Mouse (Mus musculus) midbrain, embryonic 10.5 days (tissue): ENCODE measurements at regions not wholly inside any gene's neighbourhood (a gene's known extent, or its start where the extent isn't known, plus 50 kb on each side); places are given as distances from the start of the nearest gene placed in this dataset.

Experiments
- DNase-seq: peaks from one replicate; pipeline ENCODE4 v3.0.0-alpha.2; 2017; ENCODE audit warnings: low spot score
- H3K27ac ChIP-seq: fragments of 300-500 bp; sonication (generic); replicated peaks from 2 replicates; pipeline ENCODE4 v1.5.1; 2016; ENCODE audit warnings: mild to moderate bottlenecking
- H3K27me3 ChIP-seq: fragments of 300-500 bp; sonication (generic); 2 replicates; pipeline ENCODE4 v1.6.1; 2016; ENCODE audit warnings: low read depth, mild to moderate bottlenecking; ENCODE audit not compliant: poor library complexity, severe bottlenecking
- H3K36me3 ChIP-seq: fragments of 300-500 bp; sonication (generic); 2 replicates; pipeline ENCODE4 v1.6.1; 2016; ENCODE audit warnings: mild to moderate bottlenecking, moderate library complexity
- H3K4me1 ChIP-seq: fragments of 300-500 bp; sonication (generic); 2 replicates; pipeline ENCODE4 v1.6.1; 2016
- H3K4me3 ChIP-seq: fragments of 300-500 bp; sonication (generic); 2 replicates; pipeline ENCODE4 v1.5.1; 2016; ENCODE audit warnings: mild to moderate bottlenecking, moderate library complexity
- H3K9me3 ChIP-seq: fragments of 300-500 bp; sonication (generic); replicated peaks from 2 replicates; pipeline ENCODE4 v1.6.1; 2016; ENCODE audit warnings: mild to moderate bottlenecking
- WGBS: fragments of 180-500 bp; shearing (Covaris S2); methylation state at CpG from one replicate; pipeline ENCODE4 v1.1.7; 2016; 5-methylcytosine and 5-hydroxymethylcytosine counted together

DNA sequence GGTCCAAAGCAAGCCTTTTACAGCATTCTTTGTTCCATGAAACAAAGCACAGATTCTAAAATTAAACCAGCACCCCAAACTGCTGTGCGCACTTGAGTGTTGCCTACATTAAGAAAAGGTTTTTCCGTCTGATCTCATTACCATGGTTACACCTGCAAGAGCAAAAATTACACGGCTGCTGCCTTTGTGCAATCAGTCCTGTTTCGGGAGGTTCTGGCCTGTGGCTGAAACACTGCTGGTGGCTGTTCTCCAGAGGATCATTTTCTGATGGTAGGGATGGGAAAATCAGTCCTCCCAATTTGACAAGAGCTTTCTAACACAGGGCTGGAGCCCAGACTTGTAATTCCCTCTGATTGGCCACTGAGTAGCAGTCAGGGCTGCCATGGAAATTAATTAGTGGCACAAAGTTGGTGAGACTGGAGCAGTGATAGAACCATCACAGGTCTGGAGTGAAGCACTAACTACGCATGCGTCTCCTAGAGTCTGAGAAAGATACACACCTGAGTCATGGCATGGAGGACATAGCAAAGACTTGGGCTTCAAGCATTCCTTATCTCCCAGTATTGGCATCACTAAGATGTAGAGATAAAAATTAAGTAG, 114.8 kb upstream of the Fam49a start:
- WGBS, result 85% methylated on average over 6 of the region's 6 CpGs
- DNase-seq, result no peak
- Histone ChIP-seq H3K27me3 (no peaks in the 10 kb centered on the region), H3K4me3 (no peak overlapping the region), H3K4me1 (no peaks in the 10 kb centered on the region), H3K9me3 (no peaks in the 10 kb centered on the region), H3K36me3 (no peaks in the 10 kb centered on the region), H3K27ac (no peak overlapping the region)

DNA sequence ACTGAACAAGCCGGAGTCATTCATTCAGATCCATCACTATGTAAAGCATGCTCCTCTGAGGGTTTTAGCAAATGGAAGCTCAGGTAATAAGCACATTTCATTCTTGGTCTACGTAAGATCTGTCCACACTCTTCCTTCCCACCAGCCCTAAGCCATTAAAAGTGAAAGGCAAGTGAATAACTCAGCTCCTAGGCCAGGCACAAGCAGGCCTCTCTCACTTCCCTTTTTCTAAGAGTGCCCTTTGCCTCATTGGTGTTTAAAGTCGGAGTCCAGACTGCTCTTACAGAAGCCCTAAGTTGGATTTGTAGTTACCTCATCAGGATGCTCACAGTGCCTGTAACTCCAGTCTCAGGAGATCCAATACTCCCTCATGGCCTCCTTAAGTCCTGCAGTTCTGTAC, 114.1 kb upstream of the Fam49a start:
- H3K27me3 ChIP-seq, result no peaks in the 10 kb centered on the region
- no peak for DNase-seq

DNA sequence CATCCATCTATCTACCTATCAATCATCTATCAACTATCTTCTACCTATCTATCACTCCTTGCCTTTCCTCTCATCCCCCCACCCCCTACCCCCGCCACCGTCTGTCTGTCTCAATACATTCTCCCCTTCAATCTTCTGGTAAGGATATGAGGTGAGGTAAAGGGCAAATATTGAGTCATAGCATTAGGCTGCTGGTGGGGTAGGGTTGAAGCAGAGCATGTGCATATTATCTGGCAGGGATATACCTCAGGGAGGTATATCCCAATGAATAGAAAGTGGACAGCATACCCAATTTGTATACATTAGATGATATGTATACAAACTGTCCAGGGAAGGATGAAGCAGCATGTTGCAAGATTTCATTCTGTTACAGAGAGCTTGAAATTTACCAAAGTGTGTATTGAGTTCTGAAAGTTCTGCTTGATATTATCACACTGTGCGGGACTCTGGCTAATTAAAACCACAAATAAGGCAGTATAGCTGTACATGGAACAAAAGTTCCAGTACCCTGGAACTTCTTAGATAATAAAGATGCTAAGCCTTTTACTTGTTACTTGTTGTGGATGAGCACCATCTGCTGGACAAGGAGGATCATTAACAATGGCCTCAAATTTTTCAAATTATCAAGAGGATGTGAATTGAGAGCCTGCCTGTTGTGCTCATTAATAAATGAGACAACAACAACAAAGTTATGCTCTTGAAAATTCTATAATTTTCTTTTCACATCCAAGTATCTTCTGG, 113.1 kb upstream of the Fam49a start:
- DNase-seq, result no peak
- WGBS, result 76% methylated on average over 3 of the region's 3 CpGs
- H3K27me3 ChIP-seq, result no peaks in the 10 kb centered on the region
- H3K4me3 ChIP-seq, result no peak overlapping the region
- H3K27ac ChIP-seq, result no peak overlapping the region
- H3K9me3 ChIP-seq, result no peaks in the 10 kb centered on the region
- no peaks in the 10 kb centered on the region for H3K4me1 ChIP-seq
- no peaks in the 10 kb centered on the region for H3K36me3 ChIP-seq

More for the DNA sequence above, 114.1 kb upstream of the Fam49a start:
- H3K4me3 ChIP-seq, result no peak overlapping the region
- H3K9me3 ChIP-seq, result no peaks in the 10 kb centered on the region
- 83% methylated on average over 3 of the region's 3 CpGs for WGBS
- no peaks in the 10 kb centered on the region for H3K36me3 ChIP-seq
- no peaks in the 10 kb centered on the region for H3K4me1 ChIP-seq
- H3K27ac ChIP-seq, result no peak overlapping the region

DNA sequence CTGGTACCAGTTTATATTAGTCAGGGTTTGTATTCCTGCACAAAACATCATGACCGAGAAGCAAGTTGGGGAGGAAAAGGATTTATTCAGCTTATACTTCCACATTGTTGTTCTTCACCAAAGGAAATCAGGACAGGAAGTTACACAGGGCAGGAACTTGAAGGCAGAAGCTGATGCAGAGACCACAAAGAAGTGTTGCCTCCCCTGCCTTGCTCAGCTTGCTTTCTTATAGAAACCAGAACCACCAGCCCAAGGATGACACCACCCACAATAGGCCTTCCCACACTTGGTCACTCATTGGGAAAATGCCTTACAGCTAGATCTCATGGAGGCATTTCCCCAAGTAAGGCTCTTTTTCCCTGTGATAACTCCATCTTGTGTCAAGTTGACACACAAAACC, 97.5 kb upstream of the Fam49a start:
- Histone ChIP-seq H3K27ac (no peak overlapping the region), H3K4me3 (no peak overlapping the region), H3K36me3 (no peaks in the 10 kb centered on the region), H3K4me1 (no peaks in the 10 kb centered on the region), H3K27me3 (no peaks in the 10 kb centered on the region), H3K9me3 (0 out of 2 replicates have a peak, but pooled peaks cover 5% of the 10 kb centered on the region)
- DNase-seq, result no peak
- 79% methylated on average over 1 of the region's 1 CpGs for WGBS

DNA sequence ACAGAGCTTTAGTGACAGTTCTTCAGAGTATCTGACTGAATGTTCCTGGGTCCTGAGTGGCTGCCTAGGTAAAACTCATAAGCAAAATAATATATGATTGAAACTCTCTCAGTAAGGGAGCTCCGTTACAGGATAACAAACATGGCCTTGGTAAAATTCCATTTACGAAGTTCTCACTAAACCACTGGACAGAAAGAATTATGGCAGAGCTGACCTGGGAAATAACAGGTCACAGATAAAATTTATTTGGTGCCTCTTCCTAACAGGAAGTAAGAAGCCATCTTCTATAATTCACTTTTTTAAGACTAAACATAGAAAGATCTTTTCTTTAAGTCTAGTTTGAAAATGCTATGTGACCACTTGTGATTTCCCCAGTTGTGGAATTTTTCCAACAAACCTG, 91.4 kb upstream of the Fam49a start:
- DNase-seq, result no peak
- Histone ChIP-seq H3K9me3 (0 out of 2 replicates have a peak, but pooled peaks cover 5% of the 10 kb centered on the region), H3K27ac (no peak overlapping the region), H3K4me1 (no peaks in the 10 kb centered on the region), H3K27me3 (no peaks in the 10 kb centered on the region), H3K36me3 (no peaks in the 10 kb centered on the region), H3K4me3 (no peak overlapping the region)
- WGBS, result 89% methylated on average over 2 of the region's 2 CpGs

DNA sequence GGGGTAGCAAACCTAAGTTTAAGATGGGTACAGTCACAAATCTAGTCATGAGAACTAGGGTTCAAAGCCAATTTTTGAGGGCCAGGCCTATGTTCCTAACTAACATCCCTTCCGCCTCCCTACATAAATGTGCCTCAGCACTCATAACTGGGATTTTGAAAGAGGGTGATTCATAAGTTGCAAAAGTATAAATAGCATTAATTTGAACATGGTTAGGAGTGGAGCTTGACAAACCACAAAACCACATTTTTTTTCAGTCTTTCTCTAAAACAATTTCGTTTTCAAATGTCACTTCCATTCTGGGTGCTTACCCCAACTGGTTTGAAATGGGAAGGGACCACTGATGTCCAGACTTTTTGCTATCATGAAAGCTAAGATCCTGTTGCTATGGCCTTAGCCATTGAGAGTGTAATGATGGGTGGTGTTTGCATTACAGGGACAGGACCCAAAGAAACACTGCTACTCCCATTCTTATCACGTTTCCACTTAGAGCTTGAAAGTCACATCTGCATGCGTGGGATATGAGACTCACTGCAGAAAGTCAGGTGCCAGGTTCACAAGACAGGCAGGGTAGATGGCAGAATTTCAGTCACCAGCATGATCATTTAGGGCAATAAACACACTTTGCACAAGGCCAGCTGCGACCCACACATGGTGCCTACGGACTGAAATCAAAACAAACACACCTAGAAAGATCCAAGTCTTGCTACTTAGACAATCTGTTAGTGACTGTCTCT, 89.7 kb upstream of the Fam49a start:
- Histone ChIP-seq H3K27ac (no peak overlapping the region), H3K9me3 (0 out of 2 replicates have a peak, but pooled peaks cover 5% of the 10 kb centered on the region), H3K4me1 (peaks cover 9% of the 10 kb centered on the region), H3K36me3 (no peaks in the 10 kb centered on the region), H3K4me3 (no peak overlapping the region), H3K27me3 (no peaks in the 10 kb centered on the region)
- 90% methylated on average over 6 of the region's 6 CpGs for WGBS
- no peak for DNase-seq

DNA sequence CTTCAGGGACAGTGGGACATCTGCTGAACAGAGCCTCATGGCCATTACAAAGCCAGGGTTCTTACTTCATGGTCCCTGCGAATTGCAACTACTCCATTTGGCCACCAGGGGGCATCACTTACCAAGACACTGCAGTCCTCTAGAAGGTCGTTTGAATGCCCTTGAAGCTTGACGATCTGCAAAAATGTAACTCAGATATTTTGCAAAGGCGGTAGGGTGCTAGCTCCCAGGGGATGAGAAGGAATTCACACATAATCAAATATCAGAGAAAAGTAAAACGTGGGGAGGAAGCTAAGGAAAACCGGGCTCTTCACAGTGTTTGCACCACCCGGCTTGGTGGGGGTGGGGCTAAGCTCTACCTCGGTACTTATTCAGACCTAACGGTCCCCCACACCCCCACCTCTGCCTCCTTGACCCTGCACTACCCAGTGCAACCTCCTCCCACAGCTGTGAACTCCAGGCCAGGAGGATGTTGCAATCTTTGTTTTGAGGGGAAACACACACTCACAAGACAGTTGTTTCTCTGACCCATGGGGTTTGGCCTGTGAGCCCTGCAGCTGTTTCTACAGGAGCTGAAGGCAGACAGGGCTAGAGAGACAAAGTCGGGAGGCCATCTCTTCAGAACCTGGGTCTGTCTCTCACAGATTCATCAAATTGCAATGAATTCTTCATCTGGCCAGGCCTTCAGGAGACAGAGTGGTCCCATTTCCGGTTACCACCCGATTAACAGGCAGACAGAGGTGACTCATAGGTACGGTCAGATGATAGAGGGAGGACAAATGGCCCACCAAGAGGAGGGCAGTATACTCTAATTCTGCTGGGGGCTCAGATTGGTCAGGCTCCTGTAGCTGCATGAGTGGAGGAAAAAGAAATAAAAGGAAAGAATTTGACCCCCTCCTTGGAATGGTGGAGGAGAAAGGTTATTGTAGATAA, 85.3 kb upstream of the Fam49a start:
- H3K36me3 ChIP-seq, result no peaks in the 10 kb centered on the region
- DNase-seq, result peak; percentile 78
- H3K4me3 ChIP-seq, result peak overlapping the region; percentile 48
- H3K27ac ChIP-seq, result peak overlapping the region; percentile 83
- no peaks in the 10 kb centered on the region for H3K9me3 ChIP-seq
- peaks cover 19% of the 10 kb centered on the region for H3K4me1 ChIP-seq
- WGBS, result 18% methylated on average over 13 of the region's 13 CpGs
- H3K27me3 ChIP-seq, result no peaks in the 10 kb centered on the region

DNA sequence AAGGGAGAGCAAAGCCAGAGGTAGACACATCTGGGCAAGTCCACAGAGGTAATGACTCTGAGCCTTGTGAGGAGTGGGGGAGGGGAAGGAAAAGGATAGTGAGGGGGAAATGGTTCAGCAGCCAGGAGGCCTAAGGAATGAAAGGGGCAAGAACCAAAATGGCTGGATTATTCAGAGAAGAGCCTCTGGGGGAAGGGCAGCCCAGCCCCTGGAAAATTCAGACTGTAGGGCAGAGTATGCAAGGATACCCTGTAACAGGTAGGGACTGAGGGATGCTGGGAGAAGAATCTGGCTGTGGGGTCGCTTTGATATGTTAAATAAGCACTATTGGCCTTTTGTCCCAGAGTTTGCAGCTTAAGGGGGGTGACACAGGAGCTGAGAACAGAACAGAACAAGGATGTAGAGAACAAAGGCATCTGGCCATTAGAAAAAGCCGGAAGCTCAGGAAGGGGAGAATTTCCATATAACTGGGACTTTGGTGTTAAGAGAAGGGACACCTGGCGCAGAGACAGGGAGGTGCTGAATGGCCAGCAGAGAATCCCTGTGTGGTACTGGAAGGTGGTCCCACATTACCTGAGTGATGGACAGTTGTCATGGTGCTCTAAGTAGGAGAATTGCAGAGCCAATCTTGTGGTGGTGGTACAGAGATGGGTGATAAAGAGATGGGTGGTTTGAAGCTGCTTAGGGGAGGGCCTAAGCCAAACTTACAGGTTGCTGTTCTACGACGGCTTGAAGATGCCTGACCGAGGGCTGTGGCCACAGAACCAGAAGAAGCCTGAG, 84.5 kb upstream of the Fam49a start:
- H3K27ac ChIP-seq, result peak overlapping the region; percentile 83; the same call in 1 of the 2 replicates
- H3K4me3 ChIP-seq, result no peak overlapping the region
- H3K4me1 ChIP-seq, result peaks cover 19% of the 10 kb centered on the region
- H3K27me3 ChIP-seq, result no peaks in the 10 kb centered on the region
- DNase-seq, result peak; percentile 13
- WGBS, result 58% methylated on average over 6 of the region's 6 CpGs
- no peaks in the 10 kb centered on the region for H3K36me3 ChIP-seq
- no peaks in the 10 kb centered on the region for H3K9me3 ChIP-seq

DNA sequence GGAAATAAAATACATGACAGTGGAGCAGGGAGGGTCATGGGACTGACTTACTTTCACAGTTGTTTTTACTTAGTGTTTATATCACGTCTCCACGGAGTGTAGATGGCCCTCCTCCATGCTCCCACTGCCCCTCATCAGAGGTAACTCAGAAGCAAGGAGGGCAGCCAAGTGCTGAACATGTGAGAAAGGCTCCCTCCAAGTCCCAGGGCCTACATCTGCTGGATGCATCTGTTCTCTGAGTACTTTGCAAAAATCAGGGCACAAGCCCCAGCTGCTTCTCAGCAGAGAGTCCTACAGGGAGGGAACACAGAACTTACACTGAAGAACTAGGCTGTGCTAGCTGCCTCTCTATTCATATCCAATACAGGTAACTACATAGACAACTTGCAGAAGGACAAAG, 83.5 kb upstream of the Fam49a start:
- Histone ChIP-seq H3K4me3 (no peak overlapping the region), H3K27me3 (no peaks in the 10 kb centered on the region), H3K27ac (no peak overlapping the region), H3K4me1 (peaks cover 19% of the 10 kb centered on the region), H3K9me3 (no peaks in the 10 kb centered on the region), H3K36me3 (no peaks in the 10 kb centered on the region)
- 80% methylated on average over 2 of the region's 2 CpGs for WGBS
- no peak for DNase-seq

DNA sequence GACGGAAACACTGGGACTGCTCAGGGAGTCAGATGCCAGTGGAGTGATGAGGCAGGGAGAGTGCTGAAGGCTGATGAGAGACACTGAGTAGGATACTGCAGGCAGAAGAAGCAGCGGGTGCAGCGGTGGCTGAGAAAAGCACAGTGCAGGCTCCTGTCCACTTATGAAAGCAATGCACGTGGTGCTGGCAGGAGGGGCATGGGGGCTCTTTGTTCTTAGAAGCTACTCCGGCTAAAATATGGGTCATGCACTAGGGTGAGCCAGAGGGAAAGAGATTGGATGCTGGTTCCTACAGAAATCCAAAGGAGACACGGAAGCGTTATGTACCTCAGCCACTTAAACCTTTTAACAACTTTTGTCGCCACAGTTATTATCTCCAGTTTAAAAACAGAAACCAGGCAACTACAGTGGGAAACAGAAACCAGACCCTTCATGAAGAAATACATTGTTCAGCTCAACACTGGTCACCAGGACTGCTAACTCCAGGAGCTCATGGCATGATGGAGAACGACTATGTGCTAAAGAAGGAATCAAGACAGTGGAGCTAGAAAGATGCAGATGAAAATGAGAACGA, 82.6 kb upstream of the Fam49a start:
- Histone ChIP-seq H3K4me1 (peaks cover 19% of the 10 kb centered on the region), H3K36me3 (no peaks in the 10 kb centered on the region), H3K9me3 (no peaks in the 10 kb centered on the region), H3K27me3 (no peaks in the 10 kb centered on the region), H3K27ac (no peak overlapping the region), H3K4me3 (no peak overlapping the region)
- DNase-seq, result no peak
- 80% methylated on average over 10 of the region's 10 CpGs for WGBS

DNA sequence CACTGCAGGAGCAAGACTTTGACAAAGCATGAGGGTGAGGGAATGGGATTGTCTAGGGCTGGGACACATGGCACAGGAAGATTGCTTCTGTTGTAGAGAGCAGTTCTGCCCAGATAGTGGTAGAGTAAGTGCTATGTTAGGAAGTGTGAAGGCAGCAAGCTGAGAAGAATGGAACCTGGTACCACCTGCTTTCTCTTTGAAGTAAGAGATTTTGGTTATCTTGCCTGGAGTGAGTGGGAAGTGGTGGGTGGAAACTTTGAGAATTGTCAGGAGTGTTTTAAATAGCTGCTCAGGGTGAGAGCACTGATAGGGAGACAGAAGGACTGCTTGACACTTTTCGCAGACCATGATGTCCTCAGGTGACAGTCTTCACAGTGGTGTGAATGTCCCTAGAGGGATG, 81.0 kb upstream of the Fam49a start:
- H3K27ac ChIP-seq, result no peak overlapping the region
- no peaks in the 10 kb centered on the region for H3K9me3 ChIP-seq
- H3K27me3 ChIP-seq, result no peaks in the 10 kb centered on the region
- 97% methylated on average over 1 of the region's 1 CpGs for WGBS
- peaks cover 19% of the 10 kb centered on the region for H3K4me1 ChIP-seq
- no peak for DNase-seq
- no peak overlapping the region for H3K4me3 ChIP-seq
- H3K36me3 ChIP-seq, result no peaks in the 10 kb centered on the region
